Mouse (Mus musculus) hindbrain, embryonic 12.5 days (tissue): Measurements from ENCODE around the gene Kndc1. TPM values are rescaled to one million over a fixed set of nuclear protein-coding genes. Genes with fewer than 3 reads are reported as not detected.

Source experiments
- ATAC-seq: fragments of 200-750 bp; cut with Nextera tagmentation; 2 replicates; pipeline ENCODE4 v1.8.0; 2017; ENCODE audit warnings: moderate TSS enrichment; ENCODE audit not compliant: low FRiP score
- H3K27ac ChIP-seq: fragments of 300-500 bp; sonication (generic); 2 replicates; pipeline ENCODE4 v1.5.1; 2016; ENCODE audit warnings: mild to moderate bottlenecking
- H3K27me3 ChIP-seq: fragments of 300-500 bp; sonication (generic); 2 replicates; pipeline ENCODE4 v1.6.1; 2016; ENCODE audit warnings: mild to moderate bottlenecking
- H3K36me3 ChIP-seq: fragments of 300-500 bp; sonication (generic); 2 replicates; pipeline ENCODE4 v1.6.1; 2016; ENCODE audit warnings: mild to moderate bottlenecking
- H3K4me1 ChIP-seq: fragments of 300-500 bp; sonication (generic); 2 replicates; pipeline ENCODE4 v1.6.1; 2016
- H3K4me2 ChIP-seq: fragments of 300-500 bp; sonication (generic); replicated peaks from 2 replicates; pipeline ENCODE4 v1.6.1; 2016; ENCODE audit warnings: mild to moderate bottlenecking
- H3K4me3 ChIP-seq: fragments of 300-500 bp; sonication (generic); 2 replicates; pipeline ENCODE4 v1.5.1; 2016; ENCODE audit warnings: mild to moderate bottlenecking
- H3K9ac ChIP-seq: fragments of 300-500 bp; sonication (generic); 2 replicates; pipeline ENCODE4 v1.6.1; 2016; ENCODE audit warnings: mild to moderate bottlenecking, moderate library complexity
- H3K9me3 ChIP-seq: fragments of 300-500 bp; sonication (generic); replicated peaks from 2 replicates; pipeline ENCODE4 v1.6.1; 2016; ENCODE audit warnings: mild to moderate bottlenecking
- WGBS: fragments of 180-500 bp; shearing (Covaris S2); methylation state at CpG from one replicate; pipeline ENCODE4 v1.1.7; 2016; 5-methylcytosine and 5-hydroxymethylcytosine counted together
- polyA plus RNA-seq: library from polyadenylated mRNA; unstranded; fragments of >200 nt; fragmentation: Nextera tagmentation; extraction: Ambion mirVana; gene quantifications from 2 replicates; pipeline ENCODE4 v1.2.1, GENCODE M21; 2016

The Kndc1 gene
- polyA plus RNA-seq, 1 experiment from 2014 or later = 3.5 TPM

DNA sequence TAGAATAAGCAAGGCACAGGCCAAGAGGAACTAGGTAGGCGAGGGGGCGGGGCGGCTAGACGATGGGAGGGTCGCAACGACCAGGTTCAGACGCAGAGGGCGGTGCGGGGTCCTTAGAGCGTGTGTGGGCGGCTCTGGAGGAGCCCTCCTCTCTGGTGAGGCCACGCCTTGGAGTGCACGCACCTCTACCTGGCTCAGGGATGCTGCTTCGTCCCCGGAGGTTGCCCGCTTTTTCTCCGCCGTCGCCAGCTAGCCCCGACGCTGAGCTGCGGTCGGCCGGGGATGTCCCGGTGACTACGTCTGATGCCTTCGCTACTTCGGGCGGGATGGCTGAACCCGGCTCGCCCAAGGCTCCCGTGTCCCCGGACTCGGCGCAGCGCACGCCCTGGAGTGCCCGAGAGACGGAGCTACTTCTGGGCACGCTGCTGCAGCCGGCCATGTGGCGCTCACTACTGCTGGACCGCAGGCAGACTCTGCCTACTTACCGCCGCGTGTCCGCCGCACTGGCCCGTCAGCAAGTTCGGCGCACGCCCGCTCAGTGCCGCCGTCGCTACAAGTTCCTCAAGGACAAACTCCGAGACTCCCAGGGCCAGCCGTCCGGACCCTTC lies 49.3 kb downstream of the Kndc1 start, which contains the start of gene Utf1:
Gene Utf1, plus strand, starts transcription at position 116 of the 608 bp plus-strand sequence.
- peak within 1 kb of the TSS; percentile 29; the same call in 1 of the 2 replicates for H3K9ac ChIP-seq
- no peaks in the 10 kb centered on the region for H3K9me3 ChIP-seq
- no peaks in the 10 kb centered on the region for H3K36me3 ChIP-seq
- 1% methylated on average over 59 of the region's 59 CpGs for WGBS
- peaks cover 79% of the 10 kb centered on the region for H3K27me3 ChIP-seq
- peak within 1 kb of the TSS; percentile 32 for H3K4me3 ChIP-seq
- peaks cover 9% of the 10 kb centered on the region for H3K4me1 ChIP-seq
- peak within 1 kb of the TSS; percentile 50 for H3K4me2 ChIP-seq
- ATAC-seq = 0 out of 2 replicates have a peak, but pooled peaks have one; percentile 26
- H3K27ac ChIP-seq = no peak within 1 kb of the TSS

DNA sequence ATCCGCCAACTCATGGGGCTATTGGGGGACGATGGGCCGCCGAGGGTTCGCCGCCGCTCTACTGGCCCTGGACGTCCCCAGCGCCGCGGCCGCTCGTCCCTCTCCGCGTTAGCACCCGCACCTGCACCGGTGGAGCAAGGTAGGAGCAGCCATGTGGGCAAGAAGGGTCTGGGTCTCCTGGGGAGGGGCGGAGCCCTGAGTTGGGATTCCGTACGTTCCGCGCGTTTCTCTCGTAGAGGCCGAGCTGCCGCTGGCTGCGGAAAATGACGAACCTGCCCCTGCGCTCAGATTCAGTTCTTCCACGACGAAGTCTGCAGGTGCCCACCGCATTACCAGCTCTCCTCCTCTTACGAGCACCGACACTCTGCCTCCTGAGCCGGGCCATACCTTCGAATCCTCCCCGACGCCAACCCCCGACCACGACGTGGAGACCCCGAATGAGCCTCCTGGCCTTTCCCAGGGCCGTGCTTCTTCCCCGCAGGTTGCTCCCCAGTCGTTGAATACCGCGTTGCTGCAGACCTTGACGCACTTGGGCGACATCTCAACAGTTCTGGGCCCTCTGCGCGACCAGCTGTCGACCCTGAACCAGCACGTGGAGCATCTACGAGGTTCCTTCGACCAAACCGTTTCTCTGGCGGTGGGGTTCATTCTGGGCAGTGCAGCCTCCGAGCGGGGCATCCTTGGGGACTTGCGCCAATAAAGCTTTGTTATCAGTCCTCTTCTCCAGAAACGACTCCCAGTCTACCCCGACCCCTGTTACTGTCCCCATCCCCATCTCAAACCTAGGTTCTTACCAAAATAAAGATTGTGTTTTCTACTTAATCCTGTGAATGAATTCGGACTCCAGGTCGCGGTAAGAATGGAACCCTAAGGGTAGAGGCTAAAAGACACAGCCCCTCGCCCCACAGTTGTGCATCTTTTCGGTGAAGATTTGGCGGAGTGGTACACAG lies 50.1 kb downstream of the Kndc1 start:
- Histone ChIP-seq H3K36me3 (no peaks in the 10 kb centered on the region), H3K4me3 (peak overlapping the region; percentile 32), H3K4me2 (peak overlapping the region; percentile 50), H3K4me1 (peaks cover 9% of the 10 kb centered on the region), H3K27me3 (peaks cover 87% of the 10 kb centered on the region), H3K9me3 (no peaks in the 10 kb centered on the region), H3K9ac (no peak overlapping the region; the same call in 1 of the 2 replicates), H3K27ac (no peak overlapping the region)
- whole genome bisulfite sequencing = 3% methylated on average over 68 of the region's 68 CpGs
- ATAC-seq = 0 out of 2 replicates have a peak, but pooled peaks have one; percentile 6

DNA sequence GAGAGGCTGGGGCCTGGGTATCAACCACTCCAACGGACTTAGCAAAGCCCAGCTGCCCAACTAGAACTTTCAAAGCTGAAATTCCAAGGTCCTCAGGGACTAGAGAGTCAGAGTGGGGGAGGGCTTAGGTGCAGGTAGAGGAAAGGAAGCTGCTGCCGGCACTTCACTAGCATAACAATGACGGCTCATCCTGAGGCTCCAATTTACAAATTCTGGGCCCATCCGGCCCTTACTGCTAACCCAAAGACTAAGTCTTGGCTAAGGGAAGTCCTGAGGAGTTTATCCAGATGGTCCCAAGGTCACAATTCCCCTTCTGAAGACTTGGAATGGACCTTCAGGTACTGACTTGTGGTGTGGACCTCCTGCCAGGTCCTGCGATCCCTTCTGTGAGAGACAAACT lies 51.0 kb downstream of the Kndc1 start:
- ATAC-seq = no peak
- Histone ChIP-seq H3K9me3 (no peaks in the 10 kb centered on the region), H3K27me3 (peaks cover 91% of the 10 kb centered on the region), H3K27ac (no peak overlapping the region), H3K4me3 (no peak overlapping the region), H3K36me3 (no peaks in the 10 kb centered on the region), H3K9ac (no peak overlapping the region), H3K4me2 (no peak overlapping the region), H3K4me1 (peaks cover 17% of the 10 kb centered on the region)
- WGBS = 6% methylated on average over 5 of the region's 5 CpGs

DNA sequence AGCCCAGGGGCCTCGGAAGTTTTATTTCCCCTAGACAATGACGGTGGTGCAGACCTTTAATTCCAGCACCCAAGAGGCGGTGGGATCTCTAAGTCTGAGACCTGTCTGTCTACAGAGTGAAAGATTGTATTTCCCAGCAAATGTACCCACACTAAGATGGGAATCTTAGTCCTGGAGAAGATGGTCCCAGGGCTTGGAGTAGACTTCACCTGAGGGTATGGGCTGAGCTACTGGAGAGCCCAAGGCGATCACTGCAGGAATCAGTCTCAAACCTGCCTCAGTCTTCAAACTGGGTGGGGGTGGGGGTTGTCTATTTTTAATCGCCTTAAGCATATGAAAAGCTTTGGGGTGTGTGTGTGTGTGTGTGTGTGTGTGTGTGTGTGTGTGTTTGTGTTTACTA lies 51.5 kb downstream of the Kndc1 start:
- H3K4me2 ChIP-seq = no peak overlapping the region
- 34% methylated on average over 5 of the region's 5 CpGs for WGBS
- peaks cover 22% of the 10 kb centered on the region for H3K4me1 ChIP-seq
- H3K27me3 ChIP-seq = peaks cover 94% of the 10 kb centered on the region
- H3K4me3 ChIP-seq = no peak overlapping the region
- no peak overlapping the region for H3K9ac ChIP-seq
- H3K9me3 ChIP-seq = no peaks in the 10 kb centered on the region
- no peak for ATAC-seq
- no peaks in the 10 kb centered on the region for H3K36me3 ChIP-seq
- no peak overlapping the region for H3K27ac ChIP-seq

DNA sequence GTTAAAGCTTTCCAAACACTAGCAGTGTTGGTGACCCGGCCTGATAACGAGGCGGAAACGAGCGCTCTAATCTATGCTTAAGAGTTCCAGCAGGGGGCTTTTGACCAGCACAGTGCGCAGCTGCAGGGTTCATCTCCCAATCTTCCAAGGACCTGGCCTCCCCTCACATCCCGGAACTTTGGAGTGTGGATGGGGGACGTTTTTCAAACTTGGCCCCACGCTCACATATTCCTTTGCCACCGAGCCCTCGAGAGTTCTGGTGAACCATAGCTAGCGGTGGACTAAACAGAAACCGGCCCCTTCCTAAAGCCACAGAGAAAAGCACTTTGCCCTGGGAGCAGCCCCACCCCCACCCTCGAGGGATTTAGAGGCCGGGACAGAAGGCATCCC lies 55.4 kb downstream of the Kndc1 start:
- Histone ChIP-seq H3K36me3 (no peaks in the 10 kb centered on the region), H3K4me3 (peak overlapping the region; percentile 35), H3K27me3 (peaks cover 71% of the 10 kb centered on the region), H3K9ac (0 out of 2 replicates have a peak overlapping the region, but pooled peaks have one; percentile 41), H3K27ac (no peak overlapping the region), H3K4me1 (peaks cover 13% of the 10 kb centered on the region; the same call in 1 of the 2 replicates), H3K4me2 (peak overlapping the region; percentile 59), H3K9me3 (no peaks in the 10 kb centered on the region)
- under 1% methylated on average over 15 of the region's 15 CpGs for WGBS
- ATAC-seq = peak; percentile 63

DNA sequence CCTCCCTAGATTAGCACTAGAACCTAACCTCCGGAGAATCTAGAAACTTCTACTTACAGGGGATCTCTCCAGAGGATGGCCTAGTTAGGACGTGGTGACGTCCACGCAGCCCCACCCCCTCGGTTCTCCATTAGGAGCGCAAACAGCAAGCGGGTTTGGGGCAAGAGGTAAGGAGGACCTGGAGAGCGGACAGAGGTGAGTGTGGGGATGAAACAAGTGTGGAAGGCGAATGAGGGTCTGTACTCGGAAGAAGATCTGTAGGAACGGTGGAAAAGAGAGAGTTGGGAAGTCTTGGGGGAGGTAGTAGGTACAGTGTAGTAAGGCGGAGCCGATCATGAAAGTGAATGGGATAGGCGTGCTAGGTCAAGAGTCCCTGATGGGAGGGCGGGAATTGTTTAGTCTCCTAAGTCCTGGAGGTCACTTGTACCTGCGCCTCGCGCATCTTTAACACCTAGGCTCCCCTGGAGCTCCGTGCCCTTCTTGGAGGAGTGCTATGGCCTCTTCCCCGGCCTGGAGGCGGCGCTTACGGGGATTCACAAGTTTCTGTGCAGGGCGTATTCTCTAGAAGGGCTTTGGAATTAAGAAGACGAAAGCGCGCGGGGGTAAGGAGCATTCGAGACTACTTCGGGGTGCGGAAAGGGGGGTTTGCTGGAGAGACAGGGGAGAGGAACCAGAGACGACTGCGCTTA lies 55.9 kb downstream of the Kndc1 start:
- peak; percentile 65 for ATAC-seq
- no peaks in the 10 kb centered on the region for H3K9me3 ChIP-seq
- peak overlapping the region; percentile 59 for H3K4me2 ChIP-seq
- H3K36me3 ChIP-seq = no peaks in the 10 kb centered on the region
- H3K4me1 ChIP-seq = peaks cover 13% of the 10 kb centered on the region; the same call in 1 of the 2 replicates
- peak overlapping the region; percentile 41 for H3K9ac ChIP-seq
- WGBS = 2% methylated on average over 33 of the region's 33 CpGs
- H3K27ac ChIP-seq = no peak overlapping the region
- peak overlapping the region; percentile 35 for H3K4me3 ChIP-seq
- peaks cover 67% of the 10 kb centered on the region for H3K27me3 ChIP-seq

DNA sequence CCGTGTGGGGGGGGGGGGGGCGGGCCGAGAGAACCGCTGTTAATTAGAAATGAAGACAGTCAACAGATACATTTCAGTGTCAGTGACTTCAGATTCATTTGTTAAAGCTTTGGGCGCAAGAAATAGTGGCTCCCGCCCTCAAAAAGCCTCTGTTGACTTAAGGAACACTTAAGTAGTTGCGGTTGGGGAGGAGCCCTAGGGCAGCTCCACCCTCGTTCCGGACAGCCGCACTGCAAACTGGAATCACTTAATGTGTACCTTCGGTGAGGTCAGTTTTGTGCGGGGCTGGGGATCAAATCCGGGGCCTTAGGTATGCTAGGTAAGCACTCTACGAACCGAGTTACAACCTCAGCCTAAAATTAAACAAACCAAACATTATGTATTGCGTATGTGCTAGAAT lies 56.6 kb downstream of the Kndc1 start:
- Histone ChIP-seq H3K27me3 (peaks cover 67% of the 10 kb centered on the region), H3K27ac (no peak overlapping the region), H3K4me1 (peaks cover 13% of the 10 kb centered on the region; the same call in 1 of the 2 replicates), H3K36me3 (no peaks in the 10 kb centered on the region), H3K9ac (peak overlapping the region; percentile 41), H3K4me2 (peak overlapping the region; percentile 59), H3K9me3 (no peaks in the 10 kb centered on the region), H3K4me3 (peak overlapping the region; percentile 35)
- no peak for ATAC-seq
- WGBS = 7% methylated on average over 16 of the region's 16 CpGs

DNA sequence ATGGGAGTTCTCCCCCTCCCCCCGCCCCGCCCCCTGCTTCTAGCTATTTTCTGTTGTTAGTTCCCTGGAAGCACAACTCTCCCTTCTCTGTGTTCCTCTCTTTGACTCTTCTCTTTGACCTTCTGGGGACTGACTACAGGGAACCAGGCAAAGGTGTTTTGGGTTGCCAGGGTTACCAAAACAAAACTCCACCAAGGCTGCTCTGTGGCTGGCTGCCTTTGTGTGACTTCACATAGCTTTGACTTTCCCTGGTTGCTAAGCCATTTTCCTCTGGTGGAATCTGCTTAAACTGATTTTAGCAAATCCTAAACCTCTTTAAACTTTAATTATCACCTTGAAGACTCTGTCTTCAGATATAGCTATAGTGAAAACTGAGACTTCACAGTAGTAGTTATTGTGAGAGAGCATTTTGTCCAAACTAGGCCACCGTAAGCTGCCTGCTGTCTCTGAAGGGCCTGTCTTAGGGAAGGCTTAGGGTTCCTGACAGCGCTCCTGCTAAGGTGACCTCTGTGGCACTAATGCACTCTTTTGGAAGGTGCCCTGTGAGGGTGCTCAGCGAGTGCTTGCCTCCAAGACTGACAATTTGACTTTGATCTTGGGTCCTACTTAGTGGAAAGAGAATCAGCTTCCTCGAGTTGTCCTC lies 57.6 kb downstream of the Kndc1 start:
- peaks cover 60% of the 10 kb centered on the region for H3K27me3 ChIP-seq
- H3K9me3 ChIP-seq = no peaks in the 10 kb centered on the region
- no peak overlapping the region for H3K9ac ChIP-seq
- no peak for ATAC-seq
- no peaks in the 10 kb centered on the region for H3K36me3 ChIP-seq
- no peak overlapping the region for H3K4me2 ChIP-seq
- H3K4me3 ChIP-seq = no peak overlapping the region
- no peak overlapping the region for H3K27ac ChIP-seq
- WGBS = 46% methylated on average over 6 of the region's 6 CpGs
- H3K4me1 ChIP-seq = peaks cover 13% of the 10 kb centered on the region; the same call in 1 of the 2 replicates

DNA sequence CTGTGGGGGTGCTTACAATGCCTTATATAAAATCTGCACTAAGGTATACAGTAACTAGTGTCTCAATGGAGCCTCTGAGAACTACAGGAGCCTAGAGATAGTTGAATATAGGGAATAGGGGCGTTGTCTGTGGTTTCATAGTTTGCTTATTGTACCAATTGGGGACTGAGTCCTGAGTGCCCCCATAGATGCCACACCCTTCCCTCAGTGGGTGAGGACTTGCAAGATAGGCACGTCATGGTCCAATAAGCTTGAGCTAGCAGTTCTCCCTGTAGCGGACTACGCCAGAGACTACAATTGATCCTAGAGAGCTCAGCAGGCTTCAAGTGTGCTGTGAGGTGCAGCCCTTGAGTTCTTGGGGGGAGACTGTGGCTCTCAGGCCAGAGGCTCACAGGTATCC lies 61.0 kb downstream of the Kndc1 start:
- ATAC-seq = no peak
- Histone ChIP-seq H3K4me1 (peaks cover 8% of the 10 kb centered on the region; the same call in 1 of the 2 replicates), H3K36me3 (no peaks in the 10 kb centered on the region), H3K9me3 (no peaks in the 10 kb centered on the region), H3K4me3 (no peak overlapping the region), H3K27ac (no peak overlapping the region), H3K9ac (no peak overlapping the region), H3K4me2 (no peak overlapping the region), H3K27me3 (peaks cover 39% of the 10 kb centered on the region)
- WGBS = 86% methylated on average over 4 of the region's 4 CpGs

DNA sequence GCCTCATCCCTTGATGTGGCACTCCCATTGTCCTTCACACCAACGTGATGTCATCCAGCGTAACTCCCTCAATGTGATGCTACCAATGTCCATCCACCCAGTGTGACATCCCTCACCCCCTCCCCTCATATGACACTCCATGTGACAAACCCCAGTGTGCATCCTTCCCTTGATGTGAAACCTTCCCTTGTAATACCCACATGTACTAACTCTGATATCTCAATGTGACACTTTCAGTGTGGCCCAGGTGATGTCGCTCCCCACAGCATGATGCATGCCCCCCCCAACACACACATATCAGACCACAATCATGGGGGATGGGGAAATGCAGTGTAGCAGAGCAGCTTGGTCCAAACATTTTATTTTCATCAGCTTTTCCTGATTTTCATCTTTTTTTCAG lies 62.2 kb downstream of the Kndc1 start:
- Histone ChIP-seq H3K4me2 (no peak overlapping the region), H3K4me1 (0 out of 2 replicates have a peak, but pooled peaks cover 3% of the 10 kb centered on the region), H3K4me3 (no peak overlapping the region), H3K27me3 (peaks cover 30% of the 10 kb centered on the region), H3K27ac (no peak overlapping the region), H3K36me3 (no peaks in the 10 kb centered on the region), H3K9me3 (no peaks in the 10 kb centered on the region), H3K9ac (no peak overlapping the region)
- WGBS = 78% methylated on average over 3 of the region's 3 CpGs
- no peak for ATAC-seq

DNA sequence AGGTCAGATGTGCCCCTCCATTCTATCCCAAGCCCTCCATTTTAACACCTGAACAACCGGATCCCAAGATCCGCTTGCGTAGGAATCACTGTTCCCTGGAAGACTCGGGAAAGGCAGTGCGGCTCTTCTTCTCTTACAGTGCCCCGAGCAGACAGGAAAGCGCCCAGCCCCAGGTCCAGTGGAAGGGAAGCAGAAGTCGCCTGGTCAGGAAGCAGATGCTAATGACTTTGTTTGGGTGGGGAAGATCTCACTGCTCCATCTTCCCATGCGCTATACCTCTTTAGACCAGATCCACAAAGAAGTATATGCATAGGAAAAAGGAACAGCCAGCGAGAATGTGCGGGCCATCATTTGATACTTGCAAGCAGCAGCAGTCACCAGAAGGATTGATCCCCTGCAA lies 62.9 kb downstream of the Kndc1 start:
- no peak for ATAC-seq
- no peaks in the 10 kb centered on the region for H3K9me3 ChIP-seq
- H3K27ac ChIP-seq = no peak overlapping the region
- no peak overlapping the region for H3K4me2 ChIP-seq
- no peak overlapping the region for H3K9ac ChIP-seq
- 0 out of 2 replicates have a peak, but pooled peaks cover 3% of the 10 kb centered on the region for H3K4me1 ChIP-seq
- H3K4me3 ChIP-seq = no peak overlapping the region
- no peaks in the 10 kb centered on the region for H3K36me3 ChIP-seq
- peaks cover 26% of the 10 kb centered on the region for H3K27me3 ChIP-seq
- 60% methylated on average over 11 of the region's 11 CpGs for WGBS
